Mouse (Mus musculus) spleen, adult 18-20 months (tissue): ENCODE results near the gene Gm20661.

Experiments
- DNase-seq, 2 experiments: peaks; one replicate each; pipeline ENCODE4 v3.0.0; 2022; ENCODE audit warnings: mixed read lengths in 2 of 2

The Gm20661 gene

GRCm38 (mm10) chr9:107968531-107968930 lies 14.3 kb upstream of the Gm20661 start:
- DNase-seq, result no peak

GRCm38 (mm10) chr9:107970311-107970710 lies 12.5 kb upstream of the Gm20661 start:
- no peak for DNase-seq

DNA sequence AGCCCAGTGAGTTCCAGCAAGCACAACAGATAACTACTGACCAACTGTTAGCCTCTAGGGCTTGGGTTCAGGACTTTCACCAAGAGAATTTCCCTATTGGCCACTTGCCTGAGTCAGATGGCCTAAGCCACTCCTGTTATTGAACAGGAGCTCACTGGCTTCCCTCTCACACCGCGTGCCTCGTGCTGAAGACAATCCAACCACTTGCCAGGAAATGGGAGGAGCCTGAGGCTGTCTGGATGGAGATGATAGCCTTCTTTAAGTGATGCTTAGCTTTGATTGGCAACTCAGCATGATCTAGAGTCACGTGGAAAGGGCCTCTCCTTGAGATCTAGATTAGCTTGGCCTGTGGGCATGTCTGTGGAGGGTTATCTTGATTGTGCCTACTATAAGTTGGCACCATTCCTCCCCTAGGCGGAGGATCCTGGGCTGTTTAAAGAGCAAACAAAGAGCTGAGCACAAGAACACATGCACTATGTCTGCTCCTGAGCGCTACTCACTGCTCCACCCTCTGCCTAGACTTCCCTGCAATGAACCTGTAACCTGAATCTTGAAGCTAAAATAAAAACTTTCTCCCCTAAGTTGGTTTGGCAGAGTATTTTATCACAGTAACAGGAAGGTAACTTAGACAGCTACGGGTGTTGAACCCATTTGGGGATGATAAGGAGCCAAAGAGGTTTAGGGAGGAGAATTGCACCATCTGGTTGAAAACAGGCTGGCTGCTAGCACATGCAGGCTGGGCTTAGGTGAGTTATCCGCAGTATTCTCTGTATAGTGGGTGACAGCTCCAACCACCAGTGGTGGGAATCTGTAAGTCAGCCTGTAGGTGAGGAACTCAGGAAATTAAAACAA lies 10.9 kb upstream of the Gm20661 start:
- no peak for DNase-seq

DNA sequence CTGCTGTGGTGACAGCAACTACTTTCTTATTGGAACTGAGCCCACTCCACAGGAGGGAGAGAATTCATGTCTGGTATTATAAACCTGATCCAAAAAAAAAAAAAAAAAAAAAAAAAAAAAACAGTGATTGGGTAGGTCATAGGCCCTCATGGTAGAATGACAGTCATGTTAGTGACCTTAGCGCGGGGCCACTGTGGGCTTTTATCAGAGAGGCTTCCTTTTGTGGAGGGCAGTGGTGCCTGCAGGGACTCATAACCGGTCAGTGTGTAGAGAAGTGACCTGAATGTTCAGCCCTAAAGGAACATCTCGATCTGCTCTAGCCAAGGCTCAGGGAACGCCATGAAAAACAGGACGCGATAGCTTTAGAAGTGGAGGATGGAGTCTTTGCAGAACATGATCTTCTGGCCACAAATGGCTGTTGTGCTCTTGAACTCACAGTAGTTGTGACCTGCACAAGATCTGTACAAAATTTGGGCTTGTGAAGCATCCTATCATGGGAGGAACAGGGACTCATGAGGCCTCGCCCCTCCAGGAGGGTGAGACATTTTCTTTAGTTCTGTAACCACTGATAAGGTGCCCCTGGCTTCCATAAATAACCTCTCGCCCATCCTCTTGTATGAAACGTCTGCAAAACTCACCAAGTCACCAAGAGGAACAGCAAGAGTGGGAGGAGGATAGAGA lies 8.2 kb upstream of the Gm20661 start:
- DNase-seq, result no peak

- DNase-seq, result peak; percentile 27 to 42
These were observed 7.2 kb upstream of the Gm20661 start, which contains the start of gene Uba7 for GRCm38 (mm10) chr9:107975399-107976386. Uba7 (plus strand) TSS chr9:107975505.

- no peak for DNase-seq
These were observed 4.0 kb upstream of the Gm20661 start for GRCm38 (mm10) chr9:107978815-107979214.

GRCm38 (mm10) chr9:107981684-107982605 lies 913 bp upstream of the Gm20661 start:
- DNase-seq, result no peak

DNA sequence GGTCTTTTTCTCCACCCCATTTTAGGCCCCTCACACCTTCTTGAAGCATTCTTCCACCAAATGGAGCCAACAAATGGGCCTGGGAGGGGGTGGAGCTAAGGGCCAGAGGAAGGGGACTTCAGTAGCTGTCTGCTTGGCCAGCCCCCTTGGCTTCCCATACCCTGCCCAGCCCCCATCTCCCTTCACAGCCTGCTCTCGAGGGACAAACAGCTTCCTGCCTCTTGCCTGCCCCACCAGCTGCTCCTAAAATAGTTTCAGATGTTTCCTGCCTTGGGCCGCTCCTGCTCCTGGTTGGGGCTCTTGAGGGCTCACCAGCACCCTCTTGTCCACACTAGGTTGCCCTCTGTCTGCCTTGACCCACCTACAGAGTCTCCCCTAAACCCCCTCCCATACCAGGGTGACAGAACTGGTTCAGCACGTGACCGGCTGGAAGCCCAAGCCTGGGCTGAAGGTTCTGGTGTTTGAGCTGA lies 598 bp downstream of the Gm20661 start:
- peak; percentile 49 to 58 for DNase-seq

- DNase-seq, result no peak
These were observed 1.3 kb downstream of the Gm20661 start for GRCm38 (mm10) chr9:107984052-107984753.

DNA sequence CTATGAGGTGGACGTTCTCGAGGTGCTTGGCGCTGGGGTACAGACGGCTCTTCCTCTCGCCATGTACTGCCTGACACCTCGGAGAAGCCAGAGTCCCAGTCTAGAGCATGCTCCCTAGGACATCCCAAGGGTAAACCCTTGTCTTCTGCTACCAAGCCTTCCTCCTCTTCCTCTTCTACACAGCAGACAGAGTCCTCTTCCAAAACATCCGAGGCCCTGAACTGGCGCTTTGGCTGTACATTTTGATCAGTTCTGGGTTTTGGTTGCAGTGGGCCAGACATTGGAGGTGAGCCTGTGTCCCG lies 1.8 kb downstream of the Gm20661 start:
- no peak for DNase-seq

- peak; percentile 88 to 95 for DNase-seq
These were observed 2.6 kb downstream of the Gm20661 start, which contains the start of gene Inka1 for GRCm38 (mm10) chr9:107985131-107986119. Inka1 (minus strand) TSS chr9:107985879.

DNA sequence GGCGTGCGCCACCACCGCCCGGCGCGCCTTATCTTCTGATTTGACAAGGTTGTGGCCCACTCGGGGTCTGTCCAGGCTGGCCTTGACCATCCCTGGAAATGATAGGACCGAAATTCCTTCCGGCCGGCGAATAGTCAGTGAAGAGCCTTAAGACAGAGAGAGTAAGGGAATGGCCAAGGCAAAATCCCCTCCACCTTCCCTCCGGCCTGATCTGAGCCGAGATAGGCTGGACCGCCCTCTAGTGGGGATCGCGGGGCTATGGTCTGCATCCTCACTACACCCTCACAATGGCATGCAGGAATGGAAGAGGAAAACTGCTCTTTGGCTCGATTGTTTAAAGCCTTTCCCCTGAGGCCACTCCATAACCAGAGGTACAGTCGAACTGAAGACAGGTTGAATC lies 3.5 kb downstream of the Gm20661 start:
- peak; percentile 72 to 81 for DNase-seq

DNA sequence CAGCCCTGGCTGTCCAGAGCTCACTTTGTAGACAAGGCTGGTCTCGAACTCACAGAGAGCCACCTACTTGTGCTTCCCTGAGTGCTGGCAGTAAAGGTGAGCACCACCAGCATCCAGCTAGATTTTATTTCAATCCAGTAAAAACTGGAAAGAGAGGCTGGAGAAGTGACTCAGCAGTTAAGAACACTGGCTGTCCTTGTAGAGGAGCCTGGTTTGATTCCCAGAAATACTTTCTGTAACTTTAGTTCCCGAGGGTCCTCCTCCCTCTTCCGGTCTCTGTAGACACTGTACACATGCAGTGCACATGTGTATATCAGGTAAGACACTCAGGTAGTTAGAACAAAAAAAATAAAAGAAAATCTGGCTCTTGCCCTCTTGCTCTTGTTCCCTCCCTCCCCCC lies 5.1 kb downstream of the Gm20661 start:
- DNase-seq, result no peak

GRCm38 (mm10) chr9:107992197-107992596 lies 9.3 kb downstream of the Gm20661 start, which contains the start of gene Cdhr4:
Cdhr4 (plus strand) TSS chr9:107992497.
- no peak for DNase-seq

GRCm38 (mm10) chr9:107993013-107993412 lies 10.2 kb downstream of the Gm20661 start:
- no peak for DNase-seq

- no peak for DNase-seq
These were observed 11.6 kb downstream of the Gm20661 start for GRCm38 (mm10) chr9:107994464-107994863.

- DNase-seq, result no peak
These were observed 12.7 kb downstream of the Gm20661 start for GRCm38 (mm10) chr9:107995513-107995912.

DNA sequence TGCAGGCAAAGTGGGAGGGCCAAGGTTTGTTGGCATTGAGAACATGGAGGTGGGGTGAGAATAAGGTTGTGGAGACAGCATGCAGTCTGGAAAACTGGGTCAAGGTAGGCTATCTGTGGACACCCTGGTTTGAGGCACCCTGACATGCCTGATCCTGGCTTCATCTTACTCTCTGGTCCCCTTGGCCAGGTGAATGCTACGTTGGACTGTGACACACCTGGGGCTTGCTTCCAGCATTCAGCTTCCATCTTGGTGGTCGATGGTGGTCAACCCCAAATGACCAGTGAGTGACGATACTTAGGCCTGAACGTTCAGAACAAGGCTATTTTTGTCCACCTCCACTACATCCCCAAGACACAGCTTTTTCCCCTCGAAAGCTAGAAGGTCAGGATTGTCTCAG lies 13.2 kb downstream of the Gm20661 start, which contains the start of gene Gm20662:
Gene Gm20662, plus strand, starts transcription at position 301 of the 400 bp plus-strand sequence.
- no peak for DNase-seq
